Mouse (Mus musculus): ENCODE results near the gene Sec14l3. TPM values are rescaled to one million over a fixed set of nuclear protein-coding genes. Genes with fewer than 3 reads are reported as not detected.

Sec14l3 gene
- polyA plus RNA-seq, 1 experiment from 2014 or later: not detected

DNA sequence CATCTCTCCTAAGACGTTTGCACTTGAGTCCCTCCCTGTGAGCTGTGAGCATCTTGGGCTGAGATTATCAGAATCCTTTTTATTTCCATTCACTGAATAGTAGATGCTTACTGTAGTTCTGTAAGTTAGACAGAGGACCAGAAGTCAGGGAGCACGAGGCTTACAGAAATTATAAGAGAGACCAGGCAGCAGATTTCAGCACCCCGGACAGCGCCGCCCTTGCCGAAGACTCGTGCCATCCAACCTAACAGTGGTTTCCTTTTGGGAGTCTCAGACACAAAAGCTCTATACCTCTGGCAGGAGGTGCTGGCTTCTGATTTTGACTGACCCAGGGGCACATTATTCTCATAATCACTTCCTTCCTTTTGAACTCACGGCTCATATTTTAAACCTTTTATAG, 12.0 kb downstream of the Sec14l3 start:
- no peaks in the 10 kb centered on the region for H3K27me3 ChIP-seq (ENCODE audit: insufficient read depth, poor library complexity, severe bottlenecking)
- H3K9me3 ChIP-seq: no peaks in the 10 kb centered on the region
- 18% methylated on average over 8 of the region's 8 CpGs for WGBS
- no peaks in the 10 kb centered on the region for H3K4me1 ChIP-seq (replicated peaks)
- DNase-seq (ENCODE audit: low spot score): peak; percentile 60
- H3K36me3 ChIP-seq: no peaks in the 10 kb centered on the region
- H3K27ac ChIP-seq: no peak overlapping the region
- H3K4me3 ChIP-seq: no peak overlapping the region

DNA sequence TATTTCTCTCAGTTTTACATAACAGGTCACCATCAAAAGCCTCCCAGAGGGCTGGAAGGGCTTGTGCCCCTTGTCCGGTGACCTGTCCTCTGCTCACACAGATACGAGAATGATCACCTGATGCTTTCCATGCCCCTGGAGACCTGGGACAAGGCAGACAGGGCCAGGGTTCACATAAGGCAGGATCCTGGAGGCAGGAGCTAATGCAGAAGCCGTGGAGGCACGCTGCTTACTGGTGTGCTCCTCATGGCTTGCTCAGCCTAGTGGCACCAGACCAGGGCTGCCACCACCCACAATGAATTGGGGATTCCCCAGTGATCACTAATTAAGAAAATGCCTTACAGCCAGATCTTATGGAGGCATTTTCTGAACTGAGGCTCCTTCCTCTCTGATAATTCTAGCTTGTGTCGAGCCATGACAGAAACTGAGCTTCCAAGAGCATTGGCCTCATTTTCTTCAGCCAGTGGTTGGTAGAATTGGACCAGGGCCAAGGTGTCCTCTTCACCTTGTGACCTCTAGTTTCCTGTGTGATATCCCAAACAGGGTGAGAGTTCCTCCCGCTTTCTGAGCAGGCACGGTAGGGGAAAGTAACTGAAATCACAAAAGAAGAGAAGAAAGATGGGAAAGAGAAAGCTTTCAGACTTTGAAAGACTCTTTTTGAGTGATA, 13.8 kb downstream of the Sec14l3 start:
- no peaks in the 10 kb centered on the region for H3K9me3 ChIP-seq
- 81% methylated on average over 7 of the region's 7 CpGs for WGBS
- H3K27me3 ChIP-seq (ENCODE audit: insufficient read depth, poor library complexity, severe bottlenecking): no peaks in the 10 kb centered on the region
- DNase-seq (ENCODE audit: low spot score): no peak
- no peak overlapping the region for H3K27ac ChIP-seq
- no peak overlapping the region for H3K4me3 ChIP-seq
- no peaks in the 10 kb centered on the region for H3K4me1 ChIP-seq (replicated peaks)
- no peaks in the 10 kb centered on the region for H3K36me3 ChIP-seq

DNA sequence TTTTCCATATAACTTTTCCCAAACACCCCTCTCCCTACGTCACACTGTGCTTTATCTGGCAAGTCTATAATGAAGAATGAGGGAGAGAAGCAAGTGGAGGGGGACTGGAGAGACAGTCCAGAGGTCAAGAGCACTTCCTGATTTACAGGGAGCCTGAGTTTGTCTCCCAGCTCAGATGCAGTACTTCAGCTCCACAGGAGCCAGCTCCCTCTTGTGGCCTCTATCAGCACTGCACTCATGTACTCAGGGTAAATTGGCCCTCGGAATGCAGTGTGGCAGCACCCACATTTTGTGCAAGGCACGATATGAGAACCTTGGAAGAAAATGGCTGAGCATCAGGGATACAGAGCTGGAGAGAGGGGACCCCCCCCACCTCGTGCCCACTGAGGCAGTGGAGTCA, 15.6 kb downstream of the Sec14l3 start:
- Histone ChIP-seq H3K36me3 (no peaks in the 10 kb centered on the region), H3K4me1 (replicated peaks) (no peaks in the 10 kb centered on the region), H3K27ac (no peak overlapping the region), H3K9me3 (0 out of 2 replicates have a peak, but pooled peaks cover under 1% of the 10 kb centered on the region), H3K27me3 (ENCODE audit: insufficient read depth, poor library complexity, severe bottlenecking) (no peaks in the 10 kb centered on the region), H3K4me3 (no peak overlapping the region)
- WGBS: 21% methylated on average over 4 of the region's 4 CpGs
- DNase-seq (ENCODE audit: low spot score): peak; percentile 61

- H3K36me3 ChIP-seq: no peaks in the 10 kb centered on the region
- no peaks in the 10 kb centered on the region for H3K4me1 ChIP-seq (replicated peaks)
- no peaks in the 10 kb centered on the region for H3K27me3 ChIP-seq (ENCODE audit: insufficient read depth, poor library complexity, severe bottlenecking)
- H3K4me3 ChIP-seq: no peak overlapping the region
- H3K9me3 ChIP-seq: 0 out of 2 replicates have a peak, but pooled peaks cover 3% of the 10 kb centered on the region
- H3K27ac ChIP-seq: no peak overlapping the region
- 31% methylated on average over 5 of the region's 5 CpGs for WGBS
- DNase-seq (ENCODE audit: low spot score): peak; percentile 59
Observed at GRCm38 (mm10) chr11:4083316-4084078, 18.9 kb downstream of the Sec14l3 start.

GRCm38 (mm10) chr11:4086246-4086645, 21.6 kb downstream of the Sec14l3 start:
- peaks cover 7% of the 10 kb centered on the region for H3K36me3 ChIP-seq
- 61% methylated on average over 1 of the region's 1 CpGs for WGBS
- 0 out of 2 replicates have a peak, but pooled peaks cover 3% of the 10 kb centered on the region for H3K9me3 ChIP-seq
- H3K4me3 ChIP-seq: no peak overlapping the region
- no peak for DNase-seq (ENCODE audit: low spot score)
- no peaks in the 10 kb centered on the region for H3K27me3 ChIP-seq (ENCODE audit: insufficient read depth, poor library complexity, severe bottlenecking)
- no peaks in the 10 kb centered on the region for H3K4me1 ChIP-seq (replicated peaks)
- no peak overlapping the region for H3K27ac ChIP-seq

- WGBS: 73% methylated on average over 2 of the region's 2 CpGs
- no peaks in the 10 kb centered on the region for H3K27me3 ChIP-seq (ENCODE audit: insufficient read depth, poor library complexity, severe bottlenecking)
- no peak overlapping the region for H3K4me3 ChIP-seq
- DNase-seq (ENCODE audit: low spot score): no peak
- no peaks in the 10 kb centered on the region for H3K4me1 ChIP-seq (replicated peaks)
- H3K9me3 ChIP-seq: 0 out of 2 replicates have a peak, but pooled peaks cover 3% of the 10 kb centered on the region
- peaks cover 17% of the 10 kb centered on the region for H3K36me3 ChIP-seq
- H3K27ac ChIP-seq: no peak overlapping the region
Observed at GRCm38 (mm10) chr11:4087267-4087666, 22.6 kb downstream of the Sec14l3 start.

- no peaks in the 10 kb centered on the region for H3K9me3 ChIP-seq
- no peaks in the 10 kb centered on the region for H3K27me3 ChIP-seq (ENCODE audit: insufficient read depth, poor library complexity, severe bottlenecking)
- peak overlapping the region; percentile 70 for H3K4me3 ChIP-seq
- WGBS: 89% methylated on average over 18 of the region's 18 CpGs
- H3K36me3 ChIP-seq: peaks cover 28% of the 10 kb centered on the region
- H3K4me1 ChIP-seq (replicated peaks): peaks cover 35% of the 10 kb centered on the region
- H3K27ac ChIP-seq: no peak overlapping the region; the same call in 1 of the 2 replicates
- DNase-seq (ENCODE audit: low spot score): no peak
Observed at GRCm38 (mm10) chr11:4093459-4094377, 29.1 kb downstream of the Sec14l3 start.

- peaks cover 35% of the 10 kb centered on the region for H3K4me1 ChIP-seq (replicated peaks)
- no peaks in the 10 kb centered on the region for H3K27me3 ChIP-seq (ENCODE audit: insufficient read depth, poor library complexity, severe bottlenecking)
- peak overlapping the region; percentile 94 for H3K27ac ChIP-seq
- DNase-seq (ENCODE audit: low spot score): peak; percentile 67
- H3K4me3 ChIP-seq: peak overlapping the region; percentile 70
- H3K9me3 ChIP-seq: no peaks in the 10 kb centered on the region
- H3K36me3 ChIP-seq: peaks cover 28% of the 10 kb centered on the region
- 5% methylated on average over 24 of the region's 24 CpGs for WGBS
Observed at GRCm38 (mm10) chr11:4094378-4095170, 29.9 kb downstream of the Sec14l3 start.

DNA sequence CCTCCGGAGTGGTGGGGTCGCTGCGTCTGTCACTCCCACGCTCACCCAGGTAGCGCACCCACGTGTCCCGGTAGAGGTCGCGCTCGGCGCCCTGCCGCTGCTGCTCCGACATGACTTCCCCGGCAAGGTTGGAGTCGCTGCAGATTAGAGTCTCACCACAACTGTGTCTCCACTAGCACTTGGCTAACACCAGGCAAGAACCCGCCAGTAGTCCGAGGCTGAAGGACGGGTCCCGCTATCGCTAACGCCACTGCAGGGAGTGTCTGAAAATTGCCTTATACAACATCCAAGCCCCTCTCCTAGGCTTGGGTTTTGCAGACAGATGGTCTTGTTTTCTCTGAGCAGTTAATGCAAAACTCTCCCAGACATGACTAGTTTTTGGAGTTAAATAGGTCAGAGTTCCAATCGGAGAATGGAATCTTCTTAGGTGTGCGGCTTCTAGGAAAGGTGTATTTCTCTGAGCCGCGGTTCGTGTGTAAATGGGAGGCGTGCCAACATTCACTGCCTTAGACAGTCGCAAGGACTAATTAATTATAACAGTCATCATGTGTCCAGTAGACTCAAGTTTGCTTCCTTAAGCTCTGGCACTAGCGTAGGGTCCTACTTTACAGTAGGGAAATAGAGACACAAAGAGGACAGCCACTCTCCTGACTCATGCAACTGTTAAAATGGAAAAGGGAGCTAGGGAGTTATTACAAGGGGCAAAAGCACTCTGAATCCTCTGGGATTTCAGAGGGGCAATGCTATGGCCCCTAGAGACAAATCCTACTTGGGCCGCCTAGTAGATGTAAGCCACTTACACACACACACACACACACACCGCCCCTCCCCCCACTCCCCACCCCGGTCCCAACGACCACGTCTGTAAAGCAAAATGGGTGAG, 30.8 kb downstream of the Sec14l3 start, which contains the start of gene Mtfp1:
Gene Mtfp1, minus strand, starts transcription at position 275 of the 883 bp plus-strand sequence.
- WGBS: 8% methylated on average over 34 of the region's 34 CpGs
- H3K27me3 ChIP-seq (ENCODE audit: insufficient read depth, poor library complexity, severe bottlenecking): no peaks in the 10 kb centered on the region
- no peaks in the 10 kb centered on the region for H3K9me3 ChIP-seq
- peak within 1 kb of the TSS; percentile 70 for H3K4me3 ChIP-seq
- H3K36me3 ChIP-seq: peaks cover 28% of the 10 kb centered on the region
- H3K27ac ChIP-seq: peak within 1 kb of the TSS; percentile 94
- DNase-seq (ENCODE audit: low spot score): peak; percentile 60
- H3K4me1 ChIP-seq (replicated peaks): peaks cover 35% of the 10 kb centered on the region

- DNase-seq (ENCODE audit: low spot score): peak; percentile 98
- 3% methylated on average over 45 of the region's 45 CpGs for WGBS
- no peaks in the 10 kb centered on the region for H3K9me3 ChIP-seq
- peaks cover 20% of the 10 kb centered on the region for H3K36me3 ChIP-seq
- no peaks in the 10 kb centered on the region for H3K27me3 ChIP-seq (ENCODE audit: insufficient read depth, poor library complexity, severe bottlenecking)
- H3K4me1 ChIP-seq (replicated peaks): peaks cover 35% of the 10 kb centered on the region
- peak overlapping the region; percentile 70 for H3K4me3 ChIP-seq
- H3K27ac ChIP-seq: peak overlapping the region; percentile 94
Observed at GRCm38 (mm10) chr11:4096054-4096984, 31.7 kb downstream of the Sec14l3 start.

Measured in hindbrain, embryonic 10.5 days (tissue).